Comparison of ENCODE assay signal across 1 mouse cellular context in the genomic region with DNA sequence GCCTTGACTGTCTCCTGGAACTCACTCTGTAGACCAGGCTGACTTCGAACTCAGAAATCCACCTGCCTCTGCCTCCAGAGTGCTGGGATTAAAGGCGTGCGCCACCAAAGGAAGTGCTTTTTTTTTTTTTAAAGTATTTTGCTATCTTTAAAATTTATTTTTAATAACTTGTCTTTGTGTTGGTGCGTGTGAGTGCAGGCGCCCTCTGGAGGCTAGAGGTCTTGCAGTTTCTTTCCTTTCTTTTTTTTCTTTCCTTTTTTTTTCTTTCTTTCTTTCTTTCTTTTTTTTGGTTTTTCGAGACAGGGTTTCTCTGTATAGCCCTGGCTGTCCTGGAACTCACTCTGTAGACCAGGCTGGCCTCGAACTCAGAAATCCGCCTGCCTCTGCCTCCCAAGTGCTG.
TF ChIP-seq lines count a peak whose summit lies in the region.

No protein-coding gene starts in this region.

TF ChIP-seq in MEL, 35 proteins besides CTCF, POLR2A, EP300 and RAD21:
- peak; percentile 49 for TF ChIP-seq SMC3 (IDR thresholded peaks at IDR 0.05; ENCODE audit: low read depth, low read length)
- peak; percentile 83 for TF ChIP-seq ZNF384 (IDR thresholded peaks at IDR 0.05; ENCODE audit: low read depth, low read length)
TF ChIP-seq in MEL: peak in this region for 2; not testable (repeated sequence) for 33.
